Mouse (Mus musculus): ENCODE measurements around the gene Rel.
"Not testable (repeated sequence)": the region's sequence is repeated elsewhere in the genome, so short reads cannot be mapped to it uniquely, and the experiment has no call there.

The Rel gene

DNA sequence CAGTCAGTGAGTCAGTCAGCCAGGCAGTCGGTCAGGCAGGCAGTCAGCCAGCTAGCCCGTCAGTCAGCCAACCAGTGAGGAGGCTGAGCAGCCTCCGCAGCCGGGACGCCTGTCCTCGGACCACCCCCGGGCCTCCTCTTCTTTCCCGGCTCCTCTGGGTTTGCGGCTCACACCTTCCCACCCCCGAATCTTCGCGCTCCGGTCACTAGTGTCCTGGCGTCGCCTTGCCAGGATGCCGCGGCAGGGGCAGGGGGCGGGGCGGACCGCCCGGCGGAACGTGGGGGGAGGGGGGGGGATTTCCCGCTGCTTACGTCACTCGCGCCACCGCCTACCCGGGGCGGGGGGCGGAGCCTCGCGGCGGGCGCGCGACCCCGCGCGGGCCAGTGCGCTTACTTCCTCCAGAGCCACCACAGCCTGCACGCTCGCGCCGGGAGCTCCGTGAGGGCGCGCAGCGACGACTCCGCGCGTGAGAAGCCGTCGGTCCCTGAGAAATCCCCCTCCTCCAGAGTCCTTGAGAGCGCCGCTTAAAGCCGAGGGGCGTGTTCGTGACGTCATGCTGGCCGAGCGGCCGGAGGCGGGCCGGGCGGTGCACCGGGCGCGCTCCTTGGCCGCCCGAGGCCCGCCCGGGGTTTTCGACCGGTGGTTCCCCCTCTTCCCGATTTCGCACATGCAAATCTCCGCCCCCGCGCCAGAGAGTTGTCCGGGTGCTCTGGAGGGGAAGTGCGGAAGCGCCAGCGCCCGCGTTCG lies at the start of gene Rel:
Gene Rel (minus strand): TSS at position 211 of the 747 bp plus-strand sequence.
- peak; percentile 80 to 84 for DNase-seq (ENCODE audit: low spot score in 2 of 2)

DNA sequence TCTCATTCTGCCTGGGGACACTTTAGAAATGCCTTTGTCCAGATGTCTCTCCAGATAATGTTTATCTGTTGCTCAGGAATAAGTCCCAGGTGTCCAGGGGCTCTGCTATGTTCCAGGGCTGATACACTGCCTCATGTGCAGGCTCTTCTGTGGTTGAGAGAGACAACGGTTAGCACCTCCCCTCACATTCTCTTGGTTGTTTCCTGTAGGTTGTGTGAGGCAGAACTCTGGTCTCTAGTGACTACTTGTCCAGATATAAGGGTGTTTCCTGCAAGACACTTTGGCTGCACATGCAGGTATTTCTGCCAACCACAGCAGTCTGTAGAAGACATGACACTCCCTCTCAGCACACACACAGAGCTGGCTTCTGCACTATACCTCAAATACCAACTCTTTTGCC lies 48.0 kb upstream of the Rel start:
- no peak for DNase-seq (ENCODE audit: low spot score in 2 of 2)

DNA sequence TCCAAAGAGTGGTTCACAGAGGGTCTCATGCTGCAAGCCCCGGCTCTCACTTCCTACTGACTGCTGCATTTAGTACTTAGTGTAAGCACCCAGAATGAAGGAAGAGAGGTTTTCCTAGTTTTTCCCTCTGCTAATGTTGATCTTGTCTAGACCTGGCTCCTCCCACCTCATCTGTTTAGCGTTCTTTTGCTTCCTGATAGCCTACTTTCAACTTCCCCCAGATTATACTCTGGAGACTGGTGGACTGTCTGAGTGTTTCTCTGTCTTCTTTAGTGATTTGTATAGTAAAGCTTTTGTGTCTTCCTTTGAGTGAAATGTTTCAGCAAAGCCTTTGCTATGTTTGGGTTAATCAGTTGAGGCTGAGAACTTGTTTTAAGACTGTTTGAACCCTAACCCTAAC lies 40.0 kb upstream of the Rel start:
- no peak for DNase-seq (ENCODE audit: low spot score in 2 of 2)

DNA sequence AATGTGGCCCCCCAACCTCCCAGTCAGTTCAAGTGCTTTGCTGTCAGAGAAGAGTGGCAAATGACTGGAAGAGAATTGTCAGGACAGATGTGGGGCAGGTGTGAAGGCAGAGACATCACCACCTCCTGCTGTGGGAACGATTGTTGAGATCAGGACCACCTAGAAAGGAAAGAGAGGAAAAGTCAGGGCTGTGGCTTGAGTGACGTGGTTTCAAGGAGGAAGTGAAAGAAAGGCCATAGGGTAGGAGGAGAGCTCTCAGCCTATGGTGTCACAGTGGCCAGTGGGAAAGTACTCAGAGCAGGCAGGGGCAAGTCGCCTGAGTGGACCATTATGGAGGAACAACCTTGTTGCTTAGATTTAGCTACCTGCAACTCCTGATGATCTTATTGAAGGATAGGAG lies 34.9 kb upstream of the Rel start:
- no peak for DNase-seq (ENCODE audit: low spot score in 2 of 2)

DNA sequence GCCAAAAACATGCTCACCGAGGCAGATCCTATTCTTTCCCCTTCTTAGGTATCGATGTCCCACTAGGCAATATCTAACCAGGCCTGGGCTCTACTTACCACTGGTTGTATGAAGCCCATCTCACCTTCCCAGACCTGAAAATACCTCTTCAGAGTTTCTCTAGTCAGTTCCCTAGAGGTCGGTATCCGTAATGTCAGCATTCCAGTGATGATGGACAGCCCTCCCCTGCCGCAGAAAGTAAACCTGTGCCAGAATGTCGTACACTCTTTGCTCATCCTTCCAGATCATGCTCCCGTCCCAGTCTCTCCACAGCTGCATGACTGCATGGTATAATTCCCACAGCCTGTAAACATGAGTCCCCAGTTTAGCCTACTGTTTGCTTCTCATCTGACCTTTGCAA lies 32.4 kb upstream of the Rel start:
- no peak for DNase-seq (ENCODE audit: low spot score in 2 of 2)

DNA sequence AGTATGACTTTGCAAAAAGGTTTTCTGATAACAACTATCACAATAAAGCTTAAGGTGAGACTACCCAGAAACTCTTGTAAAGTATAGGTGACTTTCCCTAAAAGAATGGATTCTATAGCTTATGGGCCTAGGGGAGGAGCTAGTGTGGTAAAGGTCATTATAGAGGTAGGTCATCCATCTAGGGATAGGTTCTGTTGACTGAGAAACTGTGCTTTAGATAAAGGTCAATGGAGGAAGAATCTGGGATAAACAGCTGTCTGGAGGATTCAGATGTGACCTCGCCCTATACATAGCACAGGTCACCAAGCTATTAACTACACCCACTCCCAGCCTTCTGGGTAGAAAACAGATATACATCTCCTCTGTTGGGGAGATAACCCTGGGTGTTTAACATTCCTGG lies 31.5 kb upstream of the Rel start:
- DNase-seq (ENCODE audit: low spot score in 2 of 2) = no peak

DNA sequence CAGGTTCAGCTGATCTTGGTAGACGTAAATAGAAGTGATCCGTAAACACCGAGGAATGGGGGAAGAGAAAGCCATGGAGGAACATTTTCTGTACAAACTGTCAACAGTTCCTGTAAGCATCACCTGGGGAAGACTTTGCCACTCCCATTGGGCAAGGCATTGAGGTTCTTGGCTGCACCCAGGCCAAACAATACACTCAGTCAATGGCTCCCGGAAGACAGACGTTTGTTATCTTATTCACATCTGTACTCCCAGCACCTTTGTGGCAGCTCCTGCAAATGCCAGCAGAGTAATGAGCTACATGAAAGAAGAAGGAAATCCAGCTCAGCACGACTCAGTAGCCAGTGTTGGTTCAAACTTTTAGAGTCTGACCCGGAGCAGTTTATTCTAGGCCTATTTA lies 31.1 kb upstream of the Rel start:
- no peak for DNase-seq (ENCODE audit: low spot score in 2 of 2)

DNA sequence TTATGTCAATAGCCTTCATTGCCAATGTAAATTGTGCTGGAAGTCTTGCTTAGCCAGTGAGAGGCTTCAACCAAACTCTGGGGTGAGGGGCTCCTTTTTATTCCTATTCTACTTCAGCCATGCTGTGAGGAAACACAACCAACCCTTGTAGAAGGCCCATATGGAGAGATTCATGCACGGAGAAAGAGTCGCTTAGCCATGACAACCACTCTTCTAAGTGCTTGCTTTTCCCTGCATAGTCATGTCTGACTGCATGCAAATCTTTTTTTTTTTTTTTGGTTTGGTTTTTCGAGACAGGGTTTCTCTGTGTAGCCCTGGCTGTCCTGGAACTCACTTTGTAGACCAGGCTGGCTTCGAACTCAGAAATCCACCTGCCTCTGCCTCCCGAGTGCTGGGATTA lies 12.9 kb upstream of the Rel start:
- DNase-seq (ENCODE audit: low spot score in 2 of 2) = not testable (repeated sequence)

DNA sequence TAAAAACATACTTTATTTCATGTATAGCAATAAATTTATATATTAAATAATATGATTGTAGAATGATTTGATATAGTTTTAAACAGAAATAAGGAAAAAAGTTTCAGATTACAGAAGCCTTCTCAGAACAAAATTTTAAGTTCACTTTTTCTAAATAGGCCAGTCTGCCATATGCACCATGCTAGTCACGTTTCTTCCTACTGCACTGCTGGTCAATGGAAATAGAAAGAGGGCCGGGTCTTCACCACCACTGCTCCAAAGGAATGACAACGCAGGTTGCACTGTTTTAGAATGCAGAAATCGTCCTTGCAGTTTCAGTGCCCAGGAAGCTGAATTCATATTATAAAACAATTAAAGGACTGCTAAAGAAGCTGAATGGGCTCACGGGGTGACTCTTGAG lies 12.3 kb upstream of the Rel start:
- no peak for DNase-seq (ENCODE audit: low spot score in 2 of 2)

DNA sequence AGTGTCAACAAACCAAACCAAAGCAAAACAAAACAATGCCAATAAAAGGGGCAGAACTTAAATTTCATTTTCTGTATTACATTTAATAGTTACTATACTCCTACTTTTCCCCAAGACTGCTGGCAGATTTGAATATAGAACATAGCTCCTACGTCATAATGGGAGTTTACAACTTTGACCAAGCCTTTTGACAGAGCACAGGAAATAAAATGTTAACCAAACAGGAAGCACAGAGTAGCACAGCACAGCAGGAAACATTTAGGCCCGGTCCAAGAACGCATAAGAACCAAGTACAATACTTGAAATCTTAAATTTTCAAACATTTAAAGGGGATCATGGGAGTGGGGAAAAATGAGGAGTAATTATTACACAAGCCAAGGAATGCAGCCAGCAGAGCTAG lies 11.3 kb upstream of the Rel start:
- DNase-seq (ENCODE audit: low spot score in 2 of 2) = no peak

DNA sequence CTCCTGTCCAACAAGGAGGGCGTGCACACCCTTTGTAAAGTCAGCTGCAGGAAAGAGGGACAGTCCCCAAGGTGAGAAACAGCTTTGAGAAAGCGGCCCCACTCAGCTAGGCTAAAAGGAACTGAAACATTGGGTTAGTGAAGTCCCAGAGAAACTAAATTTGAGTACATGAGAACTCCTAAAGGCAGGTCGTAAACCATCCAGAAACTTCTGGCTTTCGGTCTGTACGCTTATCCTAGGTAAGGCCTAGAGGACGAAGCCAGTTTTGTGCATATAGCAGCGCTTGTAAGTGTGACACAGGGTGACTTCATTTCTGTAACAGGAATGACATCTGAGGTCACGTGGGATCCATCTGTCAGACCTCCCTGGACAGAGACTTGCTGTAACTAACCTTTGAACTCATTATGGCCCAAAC lies 8.0 kb upstream of the Rel start:
- no peak for DNase-seq (ENCODE audit: low spot score in 2 of 2)

DNA sequence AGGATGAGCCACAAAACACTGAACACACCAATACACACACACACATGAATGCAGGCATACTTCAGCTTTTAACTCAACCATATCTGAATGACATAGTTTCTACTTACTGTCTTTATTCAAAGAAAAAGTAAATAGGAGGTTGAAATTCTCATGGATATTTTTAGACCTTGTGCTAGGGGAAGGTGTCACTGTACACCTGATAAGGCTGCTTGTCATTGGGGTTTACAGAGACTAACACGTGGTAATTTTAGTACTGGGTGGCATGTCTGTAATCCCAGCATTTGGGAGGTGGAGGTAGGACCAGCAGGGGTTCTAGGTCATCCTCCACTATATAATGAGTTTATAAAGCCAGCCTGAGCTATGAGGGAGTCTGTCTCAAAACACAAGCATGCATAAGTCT lies 1.7 kb upstream of the Rel start:
- DNase-seq (ENCODE audit: low spot score in 2 of 2) = no peak

DNA sequence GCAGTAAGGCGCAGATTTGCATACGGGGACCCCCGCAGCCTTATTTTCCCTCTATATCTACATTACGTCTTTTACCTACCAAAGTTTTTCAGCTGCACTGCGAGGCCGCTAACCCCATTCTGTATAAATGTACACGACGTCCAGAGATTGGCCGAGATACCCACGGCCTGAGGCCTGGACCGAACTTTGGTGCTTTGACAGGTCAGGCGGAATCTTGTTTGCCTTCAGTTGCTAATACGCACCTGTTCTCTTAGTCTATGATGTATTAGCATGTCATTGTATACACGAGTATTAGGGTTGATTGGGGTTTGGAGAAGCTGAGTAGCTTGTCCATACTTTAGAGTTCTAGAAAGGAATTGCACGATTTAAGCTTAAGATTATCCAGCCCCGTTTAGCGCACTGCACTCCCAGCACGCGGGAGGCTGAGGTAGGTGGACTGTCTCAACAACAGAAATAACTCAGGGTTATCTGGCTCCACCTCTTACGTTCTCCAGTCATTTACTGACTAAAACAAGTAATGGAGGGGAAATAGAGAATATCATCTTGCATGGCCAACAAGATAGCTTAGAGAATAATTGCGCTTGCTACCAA lies 832 bp upstream of the Rel start:
- no peak for DNase-seq (ENCODE audit: low spot score in 2 of 2)

DNA sequence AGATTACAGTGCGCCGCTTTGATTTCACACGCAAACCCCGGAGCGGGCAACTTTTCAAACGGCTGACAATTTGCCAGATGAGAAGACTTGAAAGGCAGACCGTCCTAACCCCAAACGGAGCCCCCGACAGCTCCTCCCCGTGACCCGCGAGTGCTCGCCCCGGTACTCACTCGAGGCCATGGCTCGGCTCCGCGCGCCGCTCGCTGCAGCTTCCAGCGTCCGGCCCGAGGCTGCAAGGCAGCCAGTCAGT lies 335 bp downstream of the Rel start:
- DNase-seq (ENCODE audit: low spot score in 2 of 2) = no peak

DNA sequence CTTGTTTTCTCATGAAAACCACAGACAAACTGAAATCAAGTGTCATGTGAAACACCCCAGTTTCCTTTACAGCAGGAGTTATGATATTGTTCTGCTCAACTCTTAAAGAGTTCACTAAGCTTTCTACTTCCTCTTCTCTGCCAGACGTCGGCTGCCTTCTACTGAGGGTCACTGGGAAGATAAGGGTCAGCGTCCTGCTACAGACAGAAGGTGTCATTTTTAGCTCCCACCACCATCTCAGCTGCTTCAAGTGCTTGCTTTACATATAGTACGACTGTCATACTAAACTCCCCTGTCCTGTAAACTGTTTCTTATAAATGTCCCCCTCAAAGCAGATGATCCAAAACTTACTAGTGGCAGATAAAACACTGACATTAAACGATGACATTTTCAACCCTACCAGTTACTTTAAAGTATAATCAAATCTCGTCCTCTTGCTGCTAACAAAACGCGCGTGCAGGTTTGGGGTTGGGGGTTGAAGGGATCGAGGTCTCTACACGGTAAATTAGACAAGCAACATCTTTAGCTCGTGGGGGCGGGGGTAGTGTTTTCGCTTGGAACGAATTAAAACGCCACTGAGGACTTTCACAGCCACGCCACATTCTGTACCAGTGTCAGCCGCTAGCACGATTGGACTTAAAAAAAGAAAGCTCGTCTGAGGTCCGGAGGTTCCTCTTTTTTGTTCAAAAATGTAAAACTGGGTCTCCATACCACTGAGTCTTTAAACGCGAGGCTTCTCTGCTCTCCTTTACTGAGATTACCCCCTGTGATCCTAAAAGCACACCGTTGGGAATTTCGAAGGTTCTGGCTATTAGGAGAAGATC lies 872 bp downstream of the Rel start:
- peak in 1 of 2 experiments; percentile 8 for DNase-seq (ENCODE audit: low spot score in 2 of 2)

DNA sequence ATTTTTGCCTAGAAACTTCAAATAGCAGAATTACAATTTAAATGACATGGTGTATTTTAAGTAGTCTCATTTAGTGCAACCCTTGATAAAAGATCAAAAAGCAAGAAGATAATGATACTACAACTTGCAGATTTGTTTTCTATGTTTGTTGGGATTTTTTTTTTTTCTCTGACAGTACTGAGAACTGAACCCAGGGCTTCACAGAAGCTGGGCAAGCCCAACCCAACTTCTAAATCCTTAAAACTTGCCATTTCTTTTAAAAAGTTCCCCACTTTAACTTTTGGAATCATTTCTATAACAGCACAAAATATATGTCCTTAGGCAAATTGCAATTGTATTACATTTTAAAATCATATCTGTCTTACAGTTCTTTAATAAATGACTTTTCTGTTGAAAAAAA lies 1.7 kb downstream of the Rel start:
- DNase-seq (ENCODE audit: low spot score in 2 of 2) = no peak

DNA sequence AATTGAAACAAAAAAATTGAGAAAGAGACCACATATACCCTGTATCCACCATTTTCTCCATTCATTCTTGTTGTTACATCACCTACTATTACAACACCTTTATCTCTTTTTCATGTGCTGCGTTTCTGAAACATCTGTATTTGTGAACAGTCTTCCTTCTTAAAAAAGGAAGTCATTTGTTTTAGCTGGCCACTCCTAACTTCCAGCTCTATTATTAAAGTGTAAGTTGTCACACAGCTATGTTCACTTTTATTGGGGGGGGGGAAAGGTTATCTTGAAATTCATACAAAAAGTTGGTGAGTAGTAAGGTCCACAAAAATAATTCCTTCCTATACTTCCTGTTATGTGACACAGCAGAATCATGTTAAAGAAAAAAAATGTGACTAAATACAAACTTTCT lies 2.8 kb downstream of the Rel start:
- DNase-seq (ENCODE audit: low spot score in 2 of 2) = no peak

DNA sequence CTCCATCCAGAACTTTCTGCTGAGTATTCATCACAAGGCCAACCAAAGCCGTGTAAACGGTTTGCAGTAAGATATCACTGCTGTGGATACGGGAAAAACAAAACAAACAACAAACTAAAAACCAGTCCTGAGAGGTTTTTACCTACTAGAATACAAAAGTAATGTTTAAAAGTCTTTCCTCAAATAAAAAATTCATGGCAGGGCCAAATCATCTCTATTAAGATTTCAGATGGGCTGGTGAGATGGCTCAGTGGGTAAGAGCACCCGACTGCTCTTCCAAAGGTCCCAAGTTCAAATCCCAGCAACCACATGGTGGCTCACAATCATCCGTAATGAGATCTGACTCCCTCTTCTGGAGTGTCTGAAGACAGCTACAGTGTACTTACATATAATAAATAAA lies 3.4 kb downstream of the Rel start:
- not testable (repeated sequence) for DNase-seq (ENCODE audit: low spot score in 2 of 2)

DNA sequence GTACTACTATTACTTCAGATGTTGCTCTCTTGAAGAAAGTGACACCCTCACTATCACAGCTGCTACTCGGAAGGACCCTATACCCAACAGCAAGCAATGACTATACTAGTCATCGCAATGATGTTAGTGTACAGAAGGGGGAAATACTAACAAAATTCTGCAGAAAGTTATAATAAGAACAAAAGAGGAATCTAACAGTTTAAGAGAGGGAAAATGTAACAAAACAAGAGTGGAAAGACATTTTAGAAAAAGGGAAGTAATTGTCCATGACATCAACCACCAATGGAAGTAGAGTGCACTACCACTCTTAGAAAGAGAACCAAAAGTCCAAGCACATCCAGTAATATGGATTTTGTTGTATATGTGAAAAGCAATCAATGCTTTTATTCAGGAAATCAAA lies 8.1 kb downstream of the Rel start:
- no peak for DNase-seq (ENCODE audit: low spot score in 2 of 2)

DNA sequence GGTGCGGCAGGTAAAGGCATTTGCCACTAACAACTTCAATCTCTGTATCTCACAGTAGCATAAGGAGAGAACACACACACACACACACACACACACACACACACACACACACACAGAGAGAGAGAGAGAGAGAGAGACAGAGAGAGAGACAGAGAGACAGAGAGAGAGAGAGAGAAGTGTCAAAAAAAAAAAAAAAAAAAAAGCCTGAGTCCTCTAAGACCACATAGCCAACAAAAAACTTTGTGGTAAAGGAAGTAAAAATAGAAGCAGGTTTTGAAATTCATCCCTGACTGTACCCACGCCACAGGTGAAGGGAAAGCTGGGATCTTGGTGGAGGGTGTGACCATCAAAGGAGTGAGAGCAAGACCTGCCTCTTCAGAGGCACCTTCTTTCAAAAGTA lies 12.6 kb downstream of the Rel start:
- no peak for DNase-seq (ENCODE audit: low spot score in 2 of 2)

DNA sequence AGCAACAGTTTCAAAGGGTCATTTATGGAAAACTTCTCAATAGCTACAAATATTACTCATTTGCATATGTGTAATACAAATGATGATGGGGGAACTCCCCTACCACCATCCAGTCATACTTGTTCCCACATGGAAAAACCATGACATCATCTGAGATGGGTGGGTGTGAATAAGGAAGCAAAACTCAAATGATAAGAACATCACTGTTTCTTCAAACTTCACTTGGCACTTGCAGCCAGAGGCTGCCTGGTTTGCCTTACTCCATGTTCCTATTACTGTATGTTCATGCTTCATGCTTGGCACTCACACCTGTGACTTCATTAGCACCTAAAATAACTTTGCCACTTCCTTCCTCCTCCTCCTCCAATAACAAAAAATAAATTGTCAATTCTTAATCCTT lies 16.4 kb downstream of the Rel start:
- no peak for DNase-seq (ENCODE audit: low spot score in 2 of 2)

DNA sequence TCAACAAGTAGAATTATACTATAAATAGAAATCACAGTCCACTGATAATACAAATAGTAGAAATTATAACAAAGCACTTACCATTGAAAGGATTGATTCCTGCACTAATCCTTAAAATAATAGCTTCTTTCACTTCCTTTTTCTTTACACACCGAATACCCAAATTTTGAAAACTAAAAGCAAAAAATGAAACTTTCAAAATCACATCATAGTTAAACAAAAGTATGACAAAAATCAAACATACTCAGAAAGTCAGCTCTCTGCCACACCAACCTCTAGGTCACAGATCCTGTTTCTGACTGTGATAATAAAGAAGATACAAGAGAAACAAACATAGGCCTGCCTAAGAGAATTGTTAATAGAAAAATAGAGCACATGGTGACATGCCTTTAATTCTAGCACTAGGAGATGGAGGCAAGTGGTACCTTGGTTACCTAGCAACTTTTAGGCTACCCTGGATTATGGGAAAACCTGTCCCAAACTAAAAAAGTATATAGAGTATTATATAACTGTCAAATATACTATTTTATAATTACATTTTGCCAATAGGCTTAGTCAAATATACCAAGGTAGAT lies 17.5 kb downstream of the Rel start:
- DNase-seq (ENCODE audit: low spot score in 2 of 2) = no peak

DNA sequence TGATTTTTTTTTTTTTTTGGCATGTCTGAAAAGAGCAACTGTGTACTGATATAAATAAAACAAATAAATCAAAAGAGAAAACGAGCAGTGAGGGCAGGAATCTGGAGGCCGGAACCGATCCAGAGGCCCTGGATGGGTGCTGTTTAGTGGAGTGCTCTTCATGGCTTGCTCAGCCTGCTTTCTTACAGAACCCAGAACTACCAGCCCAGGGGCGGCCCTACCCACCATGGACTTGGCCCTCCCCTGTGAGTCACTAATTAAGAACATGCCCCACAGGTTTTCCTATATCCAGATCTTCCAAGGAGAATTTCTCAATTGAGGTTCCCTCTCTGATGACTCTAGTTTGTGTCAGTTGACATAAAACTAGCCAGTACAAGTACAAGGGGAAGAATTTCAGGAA lies 24.7 kb downstream of the Rel start:
- no peak for DNase-seq (ENCODE audit: low spot score in 2 of 2)
